Mouse (Mus musculus): ENCODE data around the gene Pax6.

Gene Pax6

DNA sequence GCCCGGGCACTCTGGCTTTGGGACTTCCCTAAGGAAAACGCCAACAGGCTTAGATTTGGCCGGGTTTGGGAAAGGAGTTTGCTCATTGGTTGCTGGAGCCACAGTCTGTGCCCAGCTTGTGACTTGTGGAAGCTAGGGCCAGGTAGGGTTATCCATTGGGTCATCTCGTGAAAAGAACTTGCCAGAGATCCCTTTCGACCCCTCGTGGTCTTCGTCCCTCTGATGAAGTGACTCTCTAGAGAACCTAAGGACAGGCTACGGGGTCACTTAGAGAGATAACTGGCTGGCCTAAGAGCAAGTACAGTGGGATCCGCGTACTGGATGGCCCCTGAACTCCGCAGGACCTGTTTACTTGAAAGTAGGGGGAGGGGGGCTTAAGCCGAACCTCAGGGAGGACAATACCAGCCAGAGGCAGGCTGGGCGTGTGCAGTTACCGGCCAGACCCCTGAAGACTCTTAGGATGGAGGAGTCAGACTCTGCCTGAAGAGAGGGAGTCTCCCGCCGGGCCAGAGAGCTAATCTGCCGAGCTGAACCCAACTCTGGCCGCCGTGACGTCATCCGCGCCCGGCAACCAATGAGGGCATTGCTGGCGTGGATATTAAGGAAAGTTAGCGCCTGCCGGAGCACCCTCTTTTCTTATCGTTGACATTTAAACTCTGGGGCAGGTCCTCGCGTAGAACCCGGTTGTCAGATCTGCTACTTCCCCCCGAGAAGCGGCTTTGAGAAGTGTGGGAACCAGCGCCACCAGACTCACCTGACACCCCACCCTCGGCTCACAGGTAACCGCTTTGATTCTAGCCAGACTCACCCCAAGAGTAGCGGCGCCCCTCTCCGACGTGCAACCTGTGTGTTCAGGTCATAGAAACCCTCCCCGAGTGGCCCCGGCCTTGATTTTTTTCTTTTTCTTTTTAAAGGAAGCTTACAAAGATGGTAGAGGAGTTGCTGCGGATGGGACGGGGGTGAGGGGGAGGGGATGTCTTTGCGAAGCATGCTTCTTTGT, at the start of gene Pax6:
Gene Pax6 (plus strand): TSS at position 630 of the 1,000 bp plus-strand sequence.
- no peak for DNase-seq (ENCODE audit: low spot score in 2 of 2)

DNA sequence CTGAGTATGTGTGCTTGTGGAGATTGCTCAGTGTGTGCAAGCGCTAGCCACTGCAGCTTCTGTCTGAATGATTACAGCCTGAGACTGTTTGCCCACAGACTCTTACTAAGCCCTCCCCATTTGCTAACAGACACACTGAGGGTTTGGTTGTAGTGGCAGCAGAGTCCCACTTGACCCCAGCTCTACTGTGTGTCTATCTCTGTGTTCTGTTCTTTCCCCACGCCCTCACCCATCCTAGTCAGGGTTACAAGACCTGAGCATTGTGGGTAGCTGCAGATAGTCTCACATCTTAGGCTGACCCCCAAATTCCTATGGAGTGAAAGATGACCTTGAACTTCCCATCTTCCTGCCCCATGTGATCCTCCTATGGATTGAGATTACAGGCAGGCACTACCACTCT, 19.8 kb upstream of the Pax6 start:
- no peak for DNase-seq (ENCODE audit: low spot score in 2 of 2)

DNA sequence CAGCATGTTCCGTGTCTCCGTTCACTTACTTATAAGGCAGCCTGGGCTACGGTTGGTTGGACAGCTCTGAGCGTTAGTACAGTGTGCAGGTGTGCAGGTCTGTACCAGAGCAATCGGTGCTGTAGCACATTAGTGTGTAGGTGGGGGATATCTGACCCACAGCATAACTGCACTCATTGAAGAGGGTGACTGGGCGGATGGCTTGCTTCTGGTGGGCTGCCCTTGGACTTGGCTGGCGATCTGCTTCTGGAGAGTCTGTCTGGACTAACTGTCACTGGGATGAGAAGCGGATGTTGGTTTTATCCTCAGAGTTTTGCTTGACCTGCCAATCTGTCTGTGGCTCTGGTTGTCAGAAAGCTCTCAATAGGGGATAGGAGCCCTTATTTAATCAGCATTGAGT, 12.2 kb upstream of the Pax6 start:
- no peak for DNase-seq (ENCODE audit: low spot score in 2 of 2)

DNA sequence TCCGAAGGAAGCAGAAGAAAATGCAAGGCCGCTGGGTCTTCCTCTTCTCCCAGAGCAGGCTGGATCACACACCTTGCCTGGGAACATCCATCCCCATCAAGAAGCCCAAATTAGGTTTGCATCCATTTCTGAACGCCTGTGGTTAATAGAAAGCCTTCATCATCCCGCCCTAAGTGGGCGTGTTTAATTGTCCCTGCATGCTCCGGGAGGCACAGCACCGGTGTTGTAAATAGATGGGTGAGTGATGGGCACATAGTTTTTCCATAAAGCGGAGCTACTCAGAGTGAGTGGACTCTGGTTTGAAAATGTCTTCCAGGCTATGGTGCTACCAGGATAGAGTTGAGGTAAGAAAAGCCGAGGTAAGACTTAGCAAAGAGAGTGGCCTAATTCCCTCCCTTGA, 9.3 kb upstream of the Pax6 start:
- DNase-seq (ENCODE audit: low spot score in 2 of 2), result no peak

DNA sequence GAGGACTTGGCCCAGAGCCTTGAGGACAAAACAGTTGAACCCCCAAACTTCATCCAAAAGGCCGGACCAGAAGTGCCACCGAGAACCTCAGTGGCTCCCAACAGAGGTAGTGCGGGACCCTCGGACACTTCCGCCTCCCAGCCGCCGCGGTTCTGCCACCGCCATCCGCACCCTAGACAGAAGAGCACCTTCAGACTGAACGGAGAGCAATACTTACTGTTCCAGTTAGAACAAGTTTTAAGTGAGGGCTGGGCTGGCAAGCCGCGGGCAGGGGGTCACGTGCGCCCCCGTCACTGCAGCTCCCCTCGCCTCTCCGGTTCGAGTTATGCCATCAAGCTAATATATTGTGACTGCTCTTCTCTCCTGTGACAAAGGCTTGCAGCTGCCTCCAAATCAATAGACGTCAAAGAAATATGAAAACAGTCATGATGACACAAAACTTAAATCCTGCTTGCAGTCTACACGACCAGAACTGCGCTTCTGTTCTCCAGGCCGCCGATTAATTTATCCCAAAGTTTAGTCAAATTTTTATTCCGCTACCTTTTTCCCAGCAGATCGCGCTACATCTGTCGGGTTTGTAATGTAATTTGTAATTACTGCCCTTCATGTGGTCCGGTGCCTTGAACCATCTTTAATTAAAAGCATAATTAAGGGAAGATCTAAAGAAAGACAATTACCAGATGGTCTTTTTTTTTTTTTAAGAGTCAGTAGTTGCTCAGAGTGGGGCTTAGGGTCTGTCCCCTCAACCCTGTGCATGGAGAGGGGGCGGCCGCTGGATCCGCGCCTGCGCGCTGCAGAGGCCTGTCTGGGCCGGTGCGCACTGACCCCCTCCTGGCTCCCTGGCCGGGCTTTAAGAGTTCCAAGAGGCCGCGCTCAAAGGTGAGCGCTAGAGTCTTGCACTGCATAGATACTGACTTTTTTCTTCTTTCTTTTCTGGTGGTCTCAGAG, 8.5 kb upstream of the Pax6 start:
- no peak for DNase-seq (ENCODE audit: low spot score in 2 of 2)

DNA sequence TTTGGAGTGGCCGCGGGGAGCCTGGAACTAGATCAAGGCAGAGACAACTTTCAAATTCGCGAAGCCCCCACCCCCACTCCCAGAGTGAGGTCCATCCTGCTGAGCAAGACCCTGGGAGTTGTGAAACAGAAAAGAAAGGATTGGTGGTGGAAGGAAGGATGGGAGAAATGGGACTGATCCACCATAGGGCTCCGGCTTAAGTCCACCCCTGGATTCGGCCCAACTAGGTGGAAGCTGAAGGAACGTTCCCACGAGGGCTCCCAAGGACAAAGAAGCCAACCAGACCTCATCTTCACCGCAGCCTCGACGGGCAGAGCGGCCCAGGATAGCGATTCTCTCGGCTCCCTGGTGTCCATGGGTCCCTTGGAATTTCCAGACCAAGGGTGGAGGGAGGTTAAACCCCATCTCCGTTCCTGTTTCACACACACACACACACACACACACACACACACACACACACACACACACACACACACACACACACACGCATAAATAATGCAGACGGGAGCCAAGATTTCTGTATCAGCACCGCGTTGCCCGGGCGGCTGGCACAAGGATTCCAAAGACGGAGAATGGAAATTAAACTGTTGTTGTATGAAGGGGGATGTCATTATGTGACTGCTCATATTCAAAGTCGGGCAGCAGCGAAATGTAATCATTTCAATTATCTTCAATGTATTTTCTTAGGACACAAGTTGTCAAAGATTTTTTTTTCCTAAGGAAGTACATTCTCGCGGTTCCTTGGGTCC, 7.7 kb upstream of the Pax6 start:
- DNase-seq (ENCODE audit: low spot score in 2 of 2), result no peak

DNA sequence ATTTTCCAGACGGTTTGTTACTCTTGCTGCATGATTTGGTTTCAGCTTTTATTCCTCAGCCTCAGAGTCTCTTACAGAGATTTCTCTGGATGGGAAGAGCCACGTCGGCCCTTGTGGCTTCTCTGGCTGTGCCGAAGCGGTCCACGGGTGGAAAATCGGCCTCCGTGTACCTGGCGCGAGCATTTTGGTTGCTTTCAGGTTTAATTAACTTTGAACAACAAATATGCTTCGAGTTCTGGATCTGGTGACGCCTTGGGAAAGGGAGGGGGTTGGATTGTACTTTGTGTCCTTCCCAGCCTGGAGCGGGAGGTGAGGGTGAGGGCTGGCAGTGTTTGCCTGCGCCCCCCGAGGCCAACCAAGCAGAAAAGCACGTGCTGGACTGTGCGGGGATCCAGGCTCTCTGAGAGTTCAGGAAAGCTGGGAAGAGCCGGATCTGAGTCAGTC, 7.1 kb upstream of the Pax6 start:
- no peak for DNase-seq (ENCODE audit: low spot score in 2 of 2)

DNA sequence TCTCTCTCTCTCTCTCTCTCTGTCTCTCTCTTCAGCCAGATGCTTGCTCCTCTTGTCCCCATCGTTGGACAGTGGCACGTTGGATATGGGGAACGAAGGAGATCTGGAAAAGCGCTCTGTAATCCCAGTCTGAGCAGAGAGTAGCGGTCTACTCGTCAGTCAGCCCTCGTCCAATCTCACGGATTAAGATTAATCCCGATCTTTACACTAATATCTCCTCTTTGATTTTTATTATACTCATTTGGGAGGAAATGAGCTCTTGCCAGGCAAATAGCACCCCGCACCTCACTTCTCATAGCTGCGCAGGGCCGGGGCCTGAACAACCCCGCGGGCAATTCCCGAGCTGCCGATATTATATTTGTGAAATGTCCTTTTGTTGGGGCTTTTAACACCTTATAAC, 6.6 kb upstream of the Pax6 start:
- DNase-seq (ENCODE audit: low spot score in 2 of 2), result no peak

DNA sequence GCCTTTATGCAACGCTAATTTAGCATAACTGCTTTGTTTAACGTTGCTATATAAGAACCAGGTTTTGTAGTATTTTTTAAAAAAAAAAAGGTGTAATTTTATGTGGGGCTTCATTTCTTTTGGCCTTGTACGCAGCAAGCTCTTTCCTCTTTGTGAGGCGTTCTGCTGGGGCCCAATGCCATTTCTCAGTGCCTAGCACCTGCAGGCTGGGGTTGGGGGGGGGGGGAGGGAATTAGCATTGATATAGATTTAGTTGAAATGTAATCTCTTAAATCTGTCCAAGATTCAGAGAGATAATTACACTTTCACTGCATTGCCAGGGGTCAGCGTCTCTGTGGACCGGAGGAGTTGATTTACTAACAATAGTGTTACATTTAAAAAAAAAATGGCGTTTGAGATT, 6.1 kb upstream of the Pax6 start:
- no peak for DNase-seq (ENCODE audit: low spot score in 2 of 2)

DNA sequence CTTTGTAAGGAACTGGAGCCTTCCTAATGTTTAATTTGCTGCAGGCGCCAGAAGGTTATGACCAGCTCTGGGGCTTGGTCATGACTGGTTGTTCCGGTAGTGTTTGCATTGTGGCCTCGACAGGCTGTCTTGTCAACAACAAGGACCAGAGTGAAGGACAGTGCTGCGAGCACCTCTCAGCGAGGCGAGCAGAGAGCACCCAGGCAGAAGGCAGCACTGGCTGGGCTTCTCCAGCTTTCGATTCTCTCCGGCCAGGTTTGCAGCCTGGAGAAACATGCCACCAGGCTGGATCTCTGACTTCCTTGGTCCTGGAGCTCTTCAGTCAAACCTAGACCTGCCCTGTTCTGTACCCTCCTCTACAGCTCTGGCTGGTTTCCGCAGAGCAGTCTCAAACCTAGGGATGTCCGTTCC, 5.6 kb upstream of the Pax6 start:
- DNase-seq (ENCODE audit: low spot score in 2 of 2), result no peak

DNA sequence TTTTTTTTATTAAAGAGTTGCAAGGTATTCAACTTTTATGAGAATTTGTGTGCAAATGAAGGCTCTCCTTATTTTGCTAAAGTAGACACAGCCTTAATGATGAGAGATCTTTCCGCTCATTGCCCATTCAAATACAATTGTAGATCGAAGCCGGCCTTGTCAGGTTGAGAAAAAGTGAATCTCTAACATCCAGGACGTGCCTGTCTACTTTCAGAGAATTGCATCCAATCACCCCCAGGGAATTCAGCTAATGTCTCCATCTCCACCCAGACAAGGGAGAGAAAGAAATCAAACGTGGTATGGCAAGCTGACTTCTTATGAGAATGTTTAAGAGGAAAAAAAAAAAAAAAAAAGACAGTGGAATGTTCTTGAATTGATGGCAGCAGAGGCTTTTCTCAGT, 3.7 kb upstream of the Pax6 start:
- DNase-seq (ENCODE audit: low spot score in 2 of 2), result no peak

DNA sequence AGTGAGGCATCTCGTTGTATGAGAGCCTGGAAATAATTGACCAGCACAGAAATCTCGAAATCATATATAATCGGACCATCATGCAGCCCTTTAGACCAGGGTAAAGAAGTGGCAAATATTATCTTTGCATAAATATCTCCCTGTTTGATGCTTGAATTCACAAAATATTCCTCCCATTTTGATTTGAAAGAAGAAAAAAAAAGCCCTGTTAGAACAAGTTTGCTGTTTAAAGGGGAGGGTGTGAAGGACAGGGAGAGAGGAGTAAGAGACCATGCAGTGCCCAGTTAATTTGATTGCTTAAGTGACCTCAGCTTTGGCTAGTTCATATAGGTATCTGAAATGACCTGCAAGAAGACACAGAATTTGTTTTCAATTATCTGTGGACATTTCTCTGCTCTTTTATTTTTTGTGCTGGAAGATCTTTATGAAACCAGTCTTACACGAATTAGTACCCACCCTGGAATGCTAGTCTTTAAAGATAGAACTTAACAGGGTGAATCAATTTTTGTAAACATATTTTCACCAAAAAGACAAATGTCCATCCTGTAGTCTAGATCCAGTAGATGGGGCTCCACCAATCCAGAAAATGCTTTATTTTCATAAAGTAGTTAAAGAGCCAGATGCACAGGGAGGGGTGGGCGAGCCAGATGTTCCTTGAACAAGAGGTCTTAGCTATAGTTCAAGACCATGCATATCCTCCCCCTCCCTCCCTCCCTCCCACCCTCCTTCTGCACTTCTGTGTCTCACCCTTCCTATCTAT, 3.0 kb upstream of the Pax6 start:
- DNase-seq (ENCODE audit: low spot score in 2 of 2), result no peak

DNA sequence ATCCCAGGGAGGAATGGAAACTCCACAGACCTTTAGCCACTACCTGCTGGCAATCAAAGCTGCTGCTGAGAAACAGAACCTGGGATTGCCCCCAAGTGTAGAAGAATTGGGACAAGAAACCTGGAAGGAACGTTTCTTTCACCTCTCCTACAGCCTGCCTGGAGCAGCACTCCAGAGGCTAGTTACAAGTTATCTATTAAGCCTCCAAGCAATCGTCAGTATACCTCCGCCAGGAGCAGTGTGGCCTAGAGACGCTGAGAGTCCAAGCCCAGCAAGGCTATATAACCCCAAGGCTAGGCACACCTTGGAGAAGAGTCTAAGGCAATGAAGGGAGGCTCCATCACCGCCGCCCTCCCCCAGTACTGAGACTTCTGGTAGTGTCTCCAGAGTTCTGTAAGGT, 2.4 kb upstream of the Pax6 start:
- no peak for DNase-seq (ENCODE audit: low spot score in 2 of 2)

DNA sequence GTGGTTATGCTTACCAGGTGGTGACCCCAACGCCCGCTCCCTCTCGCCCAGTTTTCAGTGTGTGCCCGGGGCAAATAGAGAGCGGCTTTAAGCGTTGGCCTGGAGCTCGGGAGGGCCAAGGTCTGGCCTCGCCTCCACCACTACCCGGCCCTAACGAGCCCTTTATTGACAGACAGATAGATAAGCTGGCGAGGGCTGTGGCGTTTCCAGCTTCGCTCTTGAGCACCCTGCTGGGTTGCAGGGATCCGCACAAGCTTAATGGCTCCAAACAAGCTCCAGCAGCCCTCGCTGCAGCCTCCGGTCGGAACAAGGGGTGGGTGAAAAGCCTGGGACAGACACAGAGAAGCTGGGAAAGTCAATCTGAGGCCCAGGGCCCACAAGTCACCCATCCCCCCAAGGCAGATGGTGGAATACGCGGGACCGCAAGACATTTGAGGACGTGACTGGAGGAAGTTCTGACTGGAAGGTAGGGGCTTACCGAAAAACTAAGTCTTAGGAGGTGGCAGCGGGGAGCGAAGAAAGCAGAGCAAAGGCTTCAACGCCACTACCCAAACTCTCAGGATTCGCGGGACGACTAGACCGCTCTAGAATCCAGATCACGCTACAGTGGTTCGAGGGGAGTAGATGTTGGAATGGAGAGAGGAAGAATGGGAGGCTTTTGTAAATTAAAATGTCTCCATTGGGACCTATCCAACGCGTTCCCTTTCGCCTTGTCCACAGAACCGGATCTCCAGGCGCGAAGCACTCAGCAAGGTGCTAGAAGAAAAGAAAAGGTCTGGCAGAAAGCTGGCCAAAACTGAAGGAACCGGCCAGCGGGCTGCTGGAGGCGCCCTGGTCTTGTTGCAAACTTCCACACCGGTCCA, 1.7 kb upstream of the Pax6 start:
- DNase-seq (ENCODE audit: low spot score in 2 of 2), result no peak

DNA sequence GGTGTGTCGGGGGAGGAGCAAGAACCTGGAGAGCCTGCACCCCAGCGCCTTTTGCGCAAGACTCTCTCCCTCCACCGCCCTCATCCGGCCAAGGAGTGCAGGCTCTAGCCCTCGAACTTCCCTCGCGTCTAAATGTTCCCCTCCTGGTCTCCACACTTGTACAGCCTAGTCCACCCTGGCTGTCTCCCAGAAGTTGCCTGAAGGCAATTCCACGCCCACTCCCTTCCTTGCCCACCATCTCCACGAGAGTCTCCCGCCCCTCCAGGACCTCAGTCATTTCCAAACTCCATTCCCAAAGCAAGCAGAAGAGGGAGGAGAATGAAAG, 1.1 kb upstream of the Pax6 start:
- DNase-seq (ENCODE audit: low spot score in 2 of 2), result no peak

DNA sequence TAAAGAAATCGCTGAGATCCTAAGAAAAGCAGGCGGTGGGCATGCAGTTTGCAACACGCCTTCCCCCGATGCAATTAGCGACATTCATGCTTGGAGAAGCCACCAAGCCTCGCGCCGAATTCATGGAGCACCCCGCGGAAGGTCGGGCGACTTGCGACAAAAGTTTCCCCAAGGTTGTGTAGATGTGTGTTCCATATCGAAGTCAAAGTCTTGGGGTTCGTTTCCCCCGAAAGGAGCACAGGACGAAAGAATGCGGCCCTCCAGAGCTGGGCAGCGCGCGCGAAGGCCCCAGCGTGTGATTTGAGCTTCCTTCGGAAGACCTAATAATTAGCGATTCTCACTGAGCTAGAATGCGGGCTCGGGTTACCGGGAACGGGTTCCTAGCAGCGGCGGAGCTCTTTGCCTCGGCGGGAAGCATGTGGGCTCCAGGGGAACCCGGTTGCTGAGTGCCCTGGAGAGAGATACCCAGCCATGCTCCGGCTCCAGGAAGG, 716 bp downstream of the Pax6 start:
- DNase-seq (ENCODE audit: low spot score in 2 of 2), result no peak

DNA sequence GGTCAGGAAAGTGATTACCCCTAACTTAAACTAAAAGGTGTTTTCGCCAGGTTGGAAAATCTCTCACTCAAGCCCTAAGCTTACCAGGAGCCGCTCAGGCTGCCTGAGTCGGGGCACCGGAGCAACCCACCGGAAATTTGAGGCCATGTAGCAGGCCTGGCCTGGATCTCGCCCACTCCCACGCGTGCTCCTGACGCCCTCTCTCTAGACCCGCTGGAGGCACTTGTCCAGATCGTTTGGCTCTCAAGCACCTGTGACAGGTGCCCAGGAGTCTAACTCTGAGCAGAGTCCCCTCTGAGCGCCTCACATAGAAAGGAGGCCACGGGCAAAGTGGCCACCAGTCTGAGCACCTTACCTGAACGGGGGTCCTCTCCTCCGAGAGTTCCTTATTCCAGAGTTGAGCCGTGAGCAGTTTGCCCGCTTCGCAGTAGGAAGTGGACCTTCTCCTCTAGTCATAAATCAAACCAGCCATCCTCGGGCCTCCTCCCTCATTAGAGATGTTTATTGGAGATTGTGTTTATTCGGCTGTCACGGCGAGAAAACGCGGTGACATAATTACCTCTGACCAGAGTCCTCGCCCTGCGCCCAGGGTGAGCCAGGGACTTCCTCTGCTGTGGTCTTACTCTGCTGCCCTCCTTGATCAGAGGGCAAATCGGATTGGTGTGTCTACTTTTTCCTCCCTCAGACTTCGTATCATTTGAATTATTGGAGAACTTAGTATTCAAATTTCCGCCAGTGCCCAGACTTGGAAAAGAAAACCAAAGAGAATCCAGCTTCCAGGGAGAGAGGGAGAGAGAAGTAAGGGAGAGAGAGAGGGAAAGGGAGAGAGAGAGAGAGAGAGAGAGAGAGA, 1.4 kb downstream of the Pax6 start:
- DNase-seq (ENCODE audit: low spot score in 2 of 2), result no peak

DNA sequence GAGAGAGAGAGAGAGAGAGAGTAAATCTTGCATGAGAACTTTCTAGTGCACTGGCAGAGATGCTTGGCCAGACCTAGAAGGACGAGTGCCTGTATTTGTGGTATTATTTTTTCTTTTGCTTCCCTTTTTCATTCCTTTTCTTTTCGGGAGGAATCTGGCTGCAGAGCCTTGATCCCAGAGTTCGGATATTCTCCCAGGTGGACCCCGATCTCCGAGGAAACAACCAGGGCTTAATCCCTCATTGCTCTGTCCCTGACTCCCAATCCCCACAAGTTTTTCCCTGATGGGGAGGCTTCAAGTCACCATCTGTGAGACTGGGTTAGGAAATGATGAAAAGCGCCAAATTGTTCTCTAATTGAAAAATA, 2.0 kb downstream of the Pax6 start:
- DNase-seq (ENCODE audit: low spot score in 2 of 2), result no peak

DNA sequence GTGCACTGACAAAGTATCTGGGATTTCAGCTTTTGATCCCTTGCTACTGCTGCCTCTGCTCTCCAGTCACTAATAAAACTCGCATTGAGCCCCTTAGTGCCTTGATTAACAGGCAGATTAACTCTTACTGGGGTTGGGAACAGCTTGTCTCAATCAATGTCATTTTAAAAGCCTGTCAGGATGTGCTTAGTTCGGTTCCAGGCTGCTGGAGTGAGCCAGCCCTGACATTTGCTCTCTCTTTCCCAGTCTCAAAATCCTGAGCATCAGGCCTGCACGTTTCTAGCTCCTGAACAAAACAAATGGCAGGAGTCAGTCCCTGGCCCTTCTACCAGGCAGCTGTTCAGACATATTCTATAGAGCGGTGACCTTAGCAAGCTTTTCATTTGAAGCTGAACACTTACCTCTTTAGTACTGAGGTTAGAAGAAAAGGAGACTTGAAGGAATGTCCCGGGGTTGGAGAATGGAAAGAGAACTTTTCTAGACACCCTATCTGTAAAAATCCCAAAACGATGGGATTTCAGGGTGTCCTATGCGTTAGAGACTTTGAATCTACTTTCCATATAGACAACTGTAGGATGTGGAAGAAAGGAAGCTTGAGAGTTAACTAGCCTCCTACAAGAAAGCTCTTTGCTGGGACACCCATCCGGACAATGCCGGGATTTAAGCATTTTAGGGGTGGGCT, 2.6 kb downstream of the Pax6 start:
- no peak for DNase-seq (ENCODE audit: low spot score in 2 of 2)
